Mouse (Mus musculus): ENCODE measurements around the gene Notch2.

- TF ChIP-seq POLR2A (IDR thresholded peaks at IDR 0.05; ENCODE audit: insufficient read depth, low read depth, low read length) (no peak), CTCF (IDR thresholded peaks at IDR 0.05) (no peak), EP300 (IDR thresholded peaks at IDR 0.05; ENCODE audit: insufficient read depth, low read depth, low read length) (no peak)
Observed at GRCm38 (mm10) chr3:98037151-98037550, 23.8 kb downstream of the Notch2 start.

Data from heart, adult 2 months (tissue).